Mouse (Mus musculus) CD4-positive naive resting alpha-beta T cell, adult 57 days (primary cell): ENCODE results near the gene B3gnt2. TPM values are rescaled to one million over a fixed set of nuclear protein-coding genes. Genes with fewer than 3 reads are reported as not detected.

Source experiments
- total RNA-seq: library from RNA; stranded (reverse); gene quantifications from one replicate; pipeline ENCODE4 v1.2.4, GENCODE M21; 2023

Gene B3gnt2
- total RNA-seq, result 52.4 TPM

GRCm38 (mm10) chr11:22860335-22861227 lies at the start of gene B3gnt2:
TSS of gene B3gnt2 (minus strand) at chr11:22860961.

Other genes starting within 250 kb of the B3gnt2 start
- gene Zrsr1, start 111.0 kb upstream of the B3gnt2 start, total RNA-seq, result 77.7 TPM
- 23.2 TPM for gene Gm28048, start 121.1 kb upstream of the B3gnt2 start, total RNA-seq
- gene Commd1, start 121.4 kb upstream of the B3gnt2 start, total RNA-seq, result 30.9 TPM
- gene Cct4, start 129.6 kb upstream of the B3gnt2 start, total RNA-seq, result 235 TPM
- 4.4 TPM for gene Fam161a, start 146.6 kb upstream of the B3gnt2 start, total RNA-seq